Mouse (Mus musculus) MN1 (cell line): ENCODE measurements at regions not wholly inside any gene's neighbourhood (a gene's known extent, or its start where the extent isn't known, plus 50 kb on each side); places are given as distances from the start of the nearest gene placed in this dataset.
A peak's percentile ranks its signal among the peaks of the same experiment; 100 is the strongest.

Experiments used
- DNase-seq: peaks from one replicate; pipeline ENCODE4 v3.0.0-alpha.2; 2016; ENCODE audit warnings: low spot score

DNA sequence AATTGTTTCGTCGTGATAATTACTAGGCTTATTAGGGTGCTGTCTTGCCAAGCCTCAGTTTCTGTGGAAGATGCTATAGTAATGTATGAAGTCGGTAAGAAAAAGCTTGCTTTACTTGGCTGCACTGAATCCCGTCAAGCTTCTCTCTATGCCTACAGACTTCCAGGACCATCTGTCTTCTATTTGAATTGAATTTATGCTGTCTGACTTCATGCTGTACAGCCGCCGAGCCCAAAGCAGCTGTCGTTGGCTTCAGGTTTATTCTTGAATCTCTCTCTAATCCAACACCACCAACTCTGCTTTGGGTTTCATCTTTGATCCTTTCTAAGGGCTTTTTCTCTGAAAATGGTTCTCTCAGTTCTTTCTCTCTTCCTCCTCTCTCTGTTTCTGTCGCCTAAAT is 227.4 kb upstream of the Cnr1 start:
- no peak for DNase-seq

GRCm38 (mm10) chr4:33702028-33702666 is 222.2 kb upstream of the Cnr1 start:
- no peak for DNase-seq

DNA sequence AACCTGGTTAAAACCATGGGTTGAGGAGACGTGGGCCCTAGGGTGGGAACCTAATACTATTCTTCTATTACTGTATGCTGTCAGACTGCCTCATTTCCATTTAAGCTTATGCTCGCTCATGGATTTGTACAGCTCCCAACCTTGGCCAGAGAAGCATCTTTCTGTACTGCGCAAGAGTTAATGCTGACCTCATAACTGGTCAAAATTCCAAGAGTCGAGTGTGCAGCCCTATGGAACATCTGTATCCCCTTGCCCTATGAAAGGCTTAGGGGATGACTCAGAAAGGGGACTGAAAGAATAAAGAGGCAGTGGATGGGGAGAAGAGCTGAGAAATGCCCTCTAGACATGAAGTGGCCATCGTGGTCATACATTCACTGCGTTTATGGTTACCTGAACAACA is 218.7 kb upstream of the Cnr1 start:
- no peak for DNase-seq

DNA sequence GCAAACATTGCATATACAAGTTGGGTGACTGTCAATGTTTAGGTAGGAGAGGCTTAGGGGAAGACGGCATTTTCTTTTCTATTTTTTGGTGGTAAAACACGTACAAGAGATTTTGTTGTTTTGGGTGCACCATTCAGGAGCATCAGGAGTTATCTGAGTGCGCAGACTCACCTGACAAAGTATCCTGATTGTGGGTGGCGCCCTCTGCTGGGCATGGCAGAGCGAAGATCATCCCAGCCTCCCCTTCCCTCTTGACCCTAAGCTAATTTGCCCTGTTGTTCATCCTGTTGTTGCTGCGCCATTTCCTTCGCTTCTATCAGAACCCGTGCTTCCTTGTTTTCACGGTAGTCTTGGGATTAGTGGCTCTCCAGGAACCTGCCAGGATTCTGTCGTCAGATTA is 217.6 kb upstream of the Cnr1 start:
- DNase-seq, result no peak

DNA sequence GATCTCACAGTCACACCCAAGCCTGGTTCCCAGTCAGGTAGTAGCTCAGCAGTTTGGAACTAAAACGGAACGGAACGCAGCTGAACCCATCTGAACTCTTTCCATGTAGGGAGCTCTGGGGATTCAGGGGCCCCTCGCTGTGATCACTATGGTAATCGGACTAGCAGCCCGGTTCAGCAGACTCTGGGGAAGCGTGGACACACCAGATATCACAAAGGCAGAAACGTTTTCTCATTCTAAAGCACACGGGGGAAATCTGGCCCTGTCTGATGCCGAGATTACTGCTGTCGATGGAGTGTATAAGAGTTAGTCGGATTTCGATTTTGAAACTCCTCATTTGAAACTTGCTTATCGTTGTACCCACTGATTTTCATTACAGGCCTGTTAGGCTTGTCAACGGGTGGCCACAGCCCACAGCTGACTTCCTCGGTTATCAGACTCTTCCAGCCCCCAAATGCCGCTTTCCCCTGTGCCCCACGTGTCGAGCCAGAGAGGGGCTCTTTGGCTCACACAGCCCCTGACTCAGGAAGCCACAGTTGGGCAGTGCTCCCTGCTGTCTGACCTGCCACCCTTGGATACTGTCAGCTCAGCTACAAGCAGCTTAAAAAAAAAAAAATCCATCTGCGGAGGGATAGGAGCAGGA is 207.8 kb upstream of the Cnr1 start:
- no peak for DNase-seq

DNA sequence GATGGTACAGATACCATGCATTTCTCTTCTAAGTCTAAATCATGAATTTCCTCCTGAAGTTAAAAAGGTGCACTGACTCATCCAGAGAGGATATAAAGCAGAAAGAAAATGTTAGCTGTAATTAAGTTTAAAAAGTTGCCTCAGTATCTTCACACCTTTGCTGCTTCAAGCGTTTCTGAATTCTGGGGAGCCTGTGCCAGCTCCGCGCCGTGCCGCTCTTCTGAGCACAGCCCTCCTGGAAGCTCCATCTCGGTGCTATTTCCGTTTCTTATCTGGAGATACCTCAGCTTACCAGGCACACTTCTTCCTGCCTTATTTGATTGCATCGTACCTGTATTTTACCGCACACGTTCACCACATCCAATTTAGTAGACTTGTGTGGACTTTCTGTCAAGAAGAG is 203.4 kb upstream of the Cnr1 start:
- no peak for DNase-seq

DNA sequence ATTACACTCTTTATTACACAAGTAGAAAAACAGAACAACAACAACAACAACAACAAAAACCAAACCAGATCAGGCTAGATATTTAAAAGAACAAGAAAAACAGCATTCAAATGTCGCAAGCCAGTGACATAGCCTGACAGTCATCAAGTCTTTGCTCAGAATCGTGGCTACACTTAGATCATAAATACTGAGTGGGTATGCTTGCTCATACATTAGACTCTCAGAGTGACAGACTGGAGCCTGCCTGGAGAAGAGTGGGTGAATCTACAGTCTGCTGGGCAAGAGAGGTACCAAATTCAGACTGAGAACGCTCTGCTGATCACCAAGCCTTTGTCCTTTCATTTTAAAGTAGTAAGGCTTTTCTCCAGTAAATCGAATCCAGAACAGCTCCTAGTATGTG is 202.4 kb upstream of the Cnr1 start:
- no peak for DNase-seq

DNA sequence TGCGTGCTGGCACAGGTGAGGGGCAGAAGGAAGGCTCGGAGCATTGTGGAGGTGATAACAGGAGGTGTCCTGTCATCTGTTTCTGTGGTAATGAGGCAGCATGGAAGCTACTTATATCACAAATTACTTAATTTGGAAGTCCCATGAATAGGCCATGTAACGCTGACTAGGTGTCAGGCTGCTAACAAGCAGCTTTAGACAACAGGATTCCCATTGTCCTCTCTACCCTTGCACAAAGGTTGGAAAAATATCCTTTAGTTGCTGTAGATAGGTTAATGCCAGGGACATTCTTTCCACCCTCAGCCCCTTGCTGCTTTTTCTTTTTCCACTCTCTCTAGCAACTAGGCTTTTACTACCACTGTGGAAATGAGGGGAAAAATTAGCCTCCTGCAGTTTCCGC is 192.6 kb upstream of the Cnr1 start:
- DNase-seq, result no peak

DNA sequence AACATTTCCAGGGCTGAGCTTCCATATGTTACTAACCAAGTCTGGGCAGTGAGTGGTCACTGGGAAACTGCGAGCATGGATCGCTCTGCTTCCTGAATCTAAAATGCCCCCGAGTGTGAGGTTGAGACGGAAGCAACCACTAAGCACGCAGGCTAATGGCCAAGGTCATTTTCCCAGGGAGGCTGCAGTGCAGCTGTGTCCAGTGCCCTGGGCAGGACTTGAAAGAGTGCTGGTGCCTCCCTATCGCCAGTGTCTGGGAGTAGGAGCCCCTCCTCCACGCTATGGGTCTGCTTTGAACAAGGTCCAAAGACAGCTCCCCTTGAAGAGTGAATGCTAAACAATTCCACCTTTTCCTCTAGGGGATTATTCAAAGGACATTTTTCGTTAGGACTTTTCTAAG is 189.5 kb upstream of the Cnr1 start:
- no peak for DNase-seq

GRCm38 (mm10) chr4:33735442-33735966 is 188.9 kb upstream of the Cnr1 start:
- DNase-seq, result no peak

GRCm38 (mm10) chr4:33736061-33736701 is 188.2 kb upstream of the Cnr1 start:
- DNase-seq, result no peak

- DNase-seq, result no peak
Observed at GRCm38 (mm10) chr4:33737337-33737736, 187.1 kb upstream of the Cnr1 start.

GRCm38 (mm10) chr4:33737859-33738417 is 186.5 kb upstream of the Cnr1 start:
- no peak for DNase-seq

GRCm38 (mm10) chr4:33739211-33739904 is 185.0 kb upstream of the Cnr1 start:
- no peak for DNase-seq

- DNase-seq, result no peak
Observed at GRCm38 (mm10) chr4:33740982-33741381, 183.4 kb upstream of the Cnr1 start.

DNA sequence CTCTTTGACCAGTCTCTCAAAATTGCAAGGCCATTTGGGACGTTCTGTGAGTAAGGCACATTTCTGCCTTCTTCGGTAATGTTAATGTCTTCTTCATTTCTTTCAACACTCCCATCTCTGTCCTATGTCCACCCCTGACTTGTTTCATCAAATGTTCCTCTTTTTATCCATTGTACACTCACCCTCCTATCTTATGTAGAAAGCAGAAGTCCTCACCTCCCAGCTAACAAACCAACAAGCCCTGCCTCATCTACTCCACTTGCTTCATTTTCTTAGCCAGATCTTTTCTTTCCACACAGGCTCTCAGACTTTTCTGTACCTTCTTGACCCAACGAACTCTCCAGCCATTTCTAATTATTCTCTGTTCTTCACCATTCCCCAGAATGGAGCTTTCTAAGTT is 179.2 kb upstream of the Cnr1 start:
- no peak for DNase-seq

- DNase-seq, result no peak
Observed at GRCm38 (mm10) chr4:33747316-33747895, 177.0 kb upstream of the Cnr1 start.

GRCm38 (mm10) chr4:33767721-33768120 is 156.7 kb upstream of the Cnr1 start:
- DNase-seq, result no peak

- no peak for DNase-seq
Observed at GRCm38 (mm10) chr4:33786027-33786426, 138.4 kb upstream of the Cnr1 start.

DNA sequence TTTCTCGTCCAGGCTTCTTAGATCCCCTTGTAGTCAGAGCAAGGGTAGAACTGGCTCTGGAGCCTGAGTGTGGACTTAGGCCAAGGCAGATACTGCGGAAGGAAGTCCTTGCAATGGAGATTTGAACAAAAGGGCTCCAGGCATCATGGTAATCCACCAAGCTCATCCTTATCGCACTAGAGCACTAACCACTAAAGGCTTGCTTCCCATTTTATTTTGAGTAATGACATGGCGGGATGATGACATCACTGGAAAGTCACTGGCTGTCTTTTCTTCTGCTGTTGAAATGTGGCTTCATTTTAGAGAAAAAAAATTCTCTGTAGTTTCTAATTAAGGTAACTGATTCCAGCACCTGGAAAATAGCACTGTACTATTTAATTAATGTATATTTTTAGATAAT is 137.4 kb upstream of the Cnr1 start:
- peak; percentile 20 for DNase-seq

DNA sequence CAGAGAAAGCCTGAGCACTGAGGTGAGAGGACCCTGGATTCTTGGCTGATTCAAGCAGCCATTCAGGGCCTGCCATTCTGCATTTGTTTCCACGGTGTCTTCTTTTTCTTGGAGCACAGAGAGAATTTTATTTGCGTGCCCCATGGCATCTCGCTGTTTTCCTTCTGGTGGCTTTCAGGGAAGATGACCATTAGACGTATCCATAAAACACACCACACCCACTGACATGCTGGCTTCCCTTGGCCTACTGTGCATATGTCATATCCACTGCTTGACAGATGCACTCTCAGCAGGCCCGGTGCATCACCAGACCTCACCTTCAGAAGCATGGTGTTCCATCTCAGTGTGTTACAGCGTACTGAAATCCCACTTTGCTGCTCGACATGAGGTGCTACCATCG is 131.0 kb upstream of the Cnr1 start:
- DNase-seq, result no peak

GRCm38 (mm10) chr4:33795461-33795860 is 128.9 kb upstream of the Cnr1 start:
- DNase-seq, result no peak
